Mouse (Mus musculus): Measurements from ENCODE around the gene 4921524J17Rik. TPM values are rescaled to one million over a fixed set of nuclear protein-coding genes. Genes with fewer than 3 reads are reported as not detected.

4921524J17Rik gene
- total and polyA plus RNA-seq, 3 experiments: 14.6 to 21.9 TPM; not detected in 1

- Histone ChIP-seq H3K27ac (ENCODE audit: control insufficient read depth, low read depth, low read length) (peak overlapping the region; percentile 90), H3K9ac (ENCODE audit: control insufficient read depth, low read depth, low read length, poor library complexity, severe bottlenecking) (peak overlapping the region; percentile 47), H3K4me1 (ENCODE audit: control insufficient read depth in 1 of 2, insufficient read depth in 2 of 2, low read length in 2 of 2) (peaks cover 6 to 36% of the 10 kb centered on the region in 2 experiments; a peak in 3 of 4 replicates), H3K36me3 (ENCODE audit: control insufficient read depth in 1 of 2, insufficient read depth in 2 of 2, low read length in 2 of 2) (peaks cover 0 to 20% of the 10 kb centered on the region in 2 experiments; a peak in 2 of 4 replicates), H3K9me3 (replicated peaks; ENCODE audit: insufficient read depth, low read length) (no peaks in the 10 kb centered on the region), H3K4me3 (ENCODE audit: control insufficient read depth in 1 of 2, insufficient read depth in 1 of 2, low read depth in 2 of 2, low read length in 2 of 2) (peak overlapping the region; percentile 12 to 21; a peak in 3 of 4 replicates), H3K79me2 (ENCODE audit: control insufficient read depth, insufficient read depth, low read length, poor library complexity) (no peaks in the 10 kb centered on the region), H3K27me3 (ENCODE audit: control insufficient read depth in 1 of 2, insufficient read depth in 2 of 2, low read length in 2 of 2) (no peaks in the 10 kb centered on the region)
- TF ChIP-seq SIN3A (IDR thresholded peaks at IDR 0.05; ENCODE audit: low read length) (peak; percentile 61), TAL1 (IDR thresholded peaks at IDR 0.05; ENCODE audit: low read length) (peak; percentile 25; the same call in 1 of the 2 replicates), POLR2A (IDR thresholded peaks at IDR 0.05; ENCODE audit: control insufficient read depth in 1 of 2, insufficient read depth in 1 of 2, low read depth in 1 of 2, low read length in 2 of 2, poor library complexity in 1 of 2) (peak in 1 of 2 experiments; percentile 38; a peak in 1 of 4 replicates), RCOR1 (IDR thresholded peaks at IDR 0.05; ENCODE audit: low read depth, low read length) (peak; percentile 77), UBTF (IDR thresholded peaks at IDR 0.05; ENCODE audit: borderline replicate concordance, insufficient read depth, low read depth, low read length) (no peak), HCFC1 (IDR thresholded peaks at IDR 0.05; ENCODE audit: low read depth, low read length) (peak; percentile 34; the same call in 1 of the 2 replicates), CHD1 (IDR thresholded peaks at IDR 0.05; ENCODE audit: low read depth, low read length) (no peak), CTCF (IDR thresholded peaks at IDR 0.05 in 2 of 3, conservative IDR thresholded peaks at IDR 0.05 in 1 of 3; ENCODE audit: control insufficient read depth in 1 of 3, insufficient read depth in 1 of 3, low read depth in 2 of 3, low read length in 3 of 3, poor library complexity in 1 of 3, severe bottlenecking in 1 of 3) (no peak), MAZ (IDR thresholded peaks at IDR 0.05; ENCODE audit: low read depth, low read length) (peak; percentile 41; the same call in 1 of the 2 replicates), EP300 (IDR thresholded peaks at IDR 0.05; ENCODE audit: low read depth in 1 of 2, low read length in 2 of 2) (peak; percentile 93 to 97), TCF12 (IDR thresholded peaks at IDR 0.05; ENCODE audit: low read depth, low read length) (peak; percentile 89), GATA1 (IDR thresholded peaks at IDR 0.05; ENCODE audit: low read depth, low read length) (peak; percentile 88), MYB (IDR thresholded peaks at IDR 0.05; ENCODE audit: low read depth, low read length) (peak; percentile 98), MAFK (IDR thresholded peaks at IDR 0.05; ENCODE audit: borderline replicate concordance, low read depth, low read length) (no peak), ELF1 (IDR thresholded peaks at IDR 0.05; ENCODE audit: low read depth, low read length) (peak; percentile 44; the same call in 1 of the 2 replicates), MXI1 (IDR thresholded peaks at IDR 0.05; ENCODE audit: low read depth, low read length) (peak; percentile 27; the same call in 1 of the 2 replicates), ETS1 (IDR thresholded peaks at IDR 0.05; ENCODE audit: low read depth, low read length) (peak; percentile 80), ZMIZ1 (IDR thresholded peaks at IDR 0.05; ENCODE audit: low read depth, low read length) (0 out of 2 replicates have a peak, but pooled peaks have one; percentile 38), TBP (IDR thresholded peaks at IDR 0.05; ENCODE audit: low read depth, low read length) (peak; percentile 33; the same call in 1 of the 2 replicates), USF1 (IDR thresholded peaks at IDR 0.05; ENCODE audit: low read depth, low read length) (no peak), NELFE (IDR thresholded peaks at IDR 0.05; ENCODE audit: low read depth, low read length) (peak; percentile 10; the same call in 1 of the 2 replicates)
- DNase-seq (ENCODE audit: low read depth, low spot score): peak; percentile 83
Measured at GRCm38 (mm10) chr8:85395681-85396431, 36.8 kb downstream of the 4921524J17Rik start.

Data from MEL (cell line).